Mouse (Mus musculus) liver, embryonic 11.5 days (tissue): ENCODE measurements around the gene Igsf10. TPM values are rescaled to one million over a fixed set of nuclear protein-coding genes. Genes with fewer than 3 reads are reported as not detected.

ENCODE experiments used
- polyA plus RNA-seq: library from polyadenylated mRNA; unstranded; fragments of >200 nt; fragmentation: Nextera tagmentation; extraction: Ambion mirVana; gene quantifications from 2 replicates; pipeline ENCODE4 v1.2.1, GENCODE M21; 2014

Igsf10 gene
- polyA plus RNA-seq, 1 experiment from 2014 or later: 1.1 TPM

Other genes starting within 250 kb of the Igsf10 start
- gene Gpr171, start 242.6 kb downstream of the Igsf10 start, polyA plus RNA-seq: 2.3 and 2.8 TPM in 2 replicates
- 2.8 and 3.6 TPM in 2 replicates for gene P2ry14, start 190.8 kb downstream of the Igsf10 start, polyA plus RNA-seq
- not detected in 2 replicates for gene Gpr87, start 149.3 kb downstream of the Igsf10 start, polyA plus RNA-seq
- 2.0 and 2.3 TPM in 2 replicates for gene P2ry13, start 133.5 kb downstream of the Igsf10 start, polyA plus RNA-seq
- 1.9 and 2.2 TPM in 2 replicates for gene P2ry12, start 81.5 kb downstream of the Igsf10 start, polyA plus RNA-seq